25 mouse cellular contexts compared by ENCODE assay signal in genomic region chr8:72337034-72337433, GRCm38 (mm10). TPM values are rescaled to one million over a fixed set of nuclear protein-coding genes. Genes with fewer than 3 reads are reported as not detected.
DNase-seq lines count a peak whose midpoint lies in the region; ATAC-seq and TF ChIP-seq lines count a peak whose summit lies in the region.
"Had no signal": no experiment of that assay in that cellular context is flagged by ENCODE, and none has a peak within 500 bp of the region (broad histone marks: within the 10 kb centered on the region; RNA-seq: fewer than 3 reads in every experiment).

No protein-coding gene starts in this region.

- DNase-seq in heart, adult 18-20 months, result peak; percentile 38 to 43
- no peak for DNase-seq in heart, postnatal 14 days
- no peak for DNase-seq in kidney, postnatal 25 days
- DNase-seq in liver, adult 2 months (ENCODE audit: extremely low read depth, low read depth, low spot score), result peak; percentile 20
- no peak for DNase-seq in liver
- DNase-seq: adrenal gland, postnatal 25 days; cerebellum, adult 18-20 months; cerebellum, postnatal 10 days; lung, postnatal 10 days; right cerebral cortex, postnatal 25 days; thymus, postnatal 14 days had no signal

- H3K27me3 ChIP-seq in kidney, embryonic 15.5 days, result no peaks in the 10 kb centered on the region
- H3K27me3 ChIP-seq in liver, adult 2 months (ENCODE audit: control insufficient read depth, insufficient read depth, low read length), result no peaks in the 10 kb centered on the region
- H3K27me3 ChIP-seq: embryonic facial prominence, embryonic 13.5 days; hindbrain, embryonic 12.5 days; intestine, embryonic 15.5 days; midbrain, embryonic 15.5 days; neural tube, embryonic 15.5 days; stomach, embryonic 15.5 days had no signal

- intact Hi-C loops in heart, postnatal 14 days (cut with DNase I), result no loop called here

- H3K4me1 ChIP-seq in kidney, embryonic 15.5 days, result 0 out of 2 replicates have a peak, but pooled peaks cover 3% of the 10 kb centered on the region
- H3K4me1 ChIP-seq in liver, adult 2 months (ENCODE audit: control insufficient read depth, insufficient read depth, low read length), result peaks cover 4% of the 10 kb centered on the region
- H3K4me1 ChIP-seq in brown adipose tissue, adult 24 weeks (ENCODE audit: control insufficient read depth, insufficient read depth, insufficient read length, low read length), result peaks cover 16% of the 10 kb centered on the region; the same call in 1 of the 2 replicates
- H3K4me1 ChIP-seq: embryonic facial prominence, embryonic 13.5 days; hindbrain, embryonic 12.5 days; intestine, embryonic 15.5 days; midbrain, embryonic 15.5 days; neural tube, embryonic 15.5 days; stomach, embryonic 15.5 days had no signal

- no peaks in the 10 kb centered on the region for H3K79me2 ChIP-seq in liver, adult 2 months (ENCODE audit: control insufficient read depth, insufficient read depth, low read length)

- no peak overlapping the region for H3K4me2 ChIP-seq in kidney, embryonic 15.5 days
- H3K4me2 ChIP-seq: embryonic facial prominence, embryonic 13.5 days; hindbrain, embryonic 12.5 days; intestine, embryonic 15.5 days; liver, embryonic 11.5 days; midbrain, embryonic 15.5 days; neural tube, embryonic 15.5 days; stomach, embryonic 15.5 days had no signal

- no peak for TF ChIP-seq CTCF in liver, adult 2 months (IDR thresholded peaks at IDR 0.05; ENCODE audit: low read depth, low read length)

- peaks cover 64% of the 10 kb centered on the region for H3K36me3 ChIP-seq in kidney, embryonic 15.5 days
- peaks cover 8% of the 10 kb centered on the region for H3K36me3 ChIP-seq in liver, adult 2 months (ENCODE audit: control insufficient read depth, insufficient read depth, low read length)

- no peak overlapping the region for H3K9ac ChIP-seq in kidney, embryonic 15.5 days
- H3K9ac ChIP-seq in liver, adult 2 months (ENCODE audit: low read depth, low read length), result no peak overlapping the region
- H3K9ac ChIP-seq: embryonic facial prominence, embryonic 13.5 days; hindbrain, embryonic 12.5 days; intestine, embryonic 15.5 days; midbrain, embryonic 15.5 days; neural tube, embryonic 15.5 days; stomach, embryonic 15.5 days had no signal

- TF ChIP-seq POLR2A in liver, adult 2 months (IDR thresholded peaks at IDR 0.05; ENCODE audit: extremely low read depth, insufficient read depth, low read length), result no peak

- no peaks in the 10 kb centered on the region for H3K9me3 ChIP-seq in kidney, embryonic 15.5 days (replicated peaks)
- H3K9me3 ChIP-seq: embryonic facial prominence, embryonic 13.5 days; forebrain, embryonic 10.5 days; hindbrain, embryonic 12.5 days; intestine, embryonic 15.5 days; midbrain, embryonic 10.5 days; midbrain, embryonic 15.5 days; neural tube, embryonic 15.5 days; stomach, embryonic 15.5 days had no signal

- no peak for ATAC-seq in kidney, embryonic 15.5 days (replicated peaks; ENCODE audit: low FRiP score)
- ATAC-seq in megakaryocyte-erythroid progenitor cell, adult 5-6 weeks (replicated peaks; ENCODE audit: low FRiP score, low TSS enrichment, poor library complexity, severe bottlenecking), result no peak
- ATAC-seq: forebrain, embryonic 16.5 days; hindbrain, postnatal 0 days; intestine, embryonic 15.5 days; midbrain, embryonic 15.5 days had no signal

- no peak overlapping the region for H3K4me3 ChIP-seq in kidney, embryonic 15.5 days (replicated peaks)
- no peak overlapping the region for H3K4me3 ChIP-seq in liver, adult 2 months (ENCODE audit: insufficient read depth, low read depth, low read length)
- no peak overlapping the region for H3K4me3 ChIP-seq in brown adipose tissue, adult 24 weeks (ENCODE audit: insufficient read depth, low read depth, low read length)
- H3K4me3 ChIP-seq: embryonic facial prominence, embryonic 13.5 days; forebrain, embryonic 10.5 days; hindbrain, embryonic 12.5 days; intestine, embryonic 15.5 days; midbrain, embryonic 10.5 days; midbrain, embryonic 15.5 days; neural tube, embryonic 15.5 days; stomach, embryonic 15.5 days had no signal

- peak overlapping the region; percentile 45; the same call in 1 of the 2 replicates for H3K27ac ChIP-seq in kidney, embryonic 15.5 days
- no peak overlapping the region for H3K27ac ChIP-seq in liver, adult 2 months (replicated peaks; ENCODE audit: insufficient read depth, low read depth, low read length)
- H3K27ac ChIP-seq in brown adipose tissue, adult 24 weeks (replicated peaks; ENCODE audit: low read depth, low read length), result peak overlapping the region; percentile 62
- H3K27ac ChIP-seq: embryonic facial prominence, embryonic 13.5 days; forebrain, embryonic 10.5 days; hindbrain, embryonic 12.5 days; hindbrain, postnatal 0 days; intestine, embryonic 15.5 days; midbrain, embryonic 10.5 days; midbrain, embryonic 15.5 days; neural tube, embryonic 15.5 days; stomach, embryonic 15.5 days had no signal

RNA-seq across cellular contexts. Expression of gene Klf2, which starts 18.2 kb away (rescaled TPM):
- total RNA-seq in heart, adult 18-20 months (2021), result 10 to 100 TPM; 74.3 to 76.9 TPM
- 100 to 1,000 TPM; 113 to 115 TPM for total RNA-seq in heart, postnatal 14 days (2021)
- 12.6 and 14.0 TPM in 2 replicates for polyA plus RNA-seq in kidney, embryonic 15.5 days (2015; fragmentation: Nextera tagmentation; extraction: Ambion mirVana)
- 2.7 and 2.8 TPM in 2 replicates for total RNA-seq in liver, adult 2 months (2014; rRNA removed)
- polyA plus RNA-seq in liver, adult 2 months (2012; rRNA removed), result 4.4 and 6.0 TPM in 2 replicates
- 30.6 and 88.0 TPM in 2 replicates for polyA plus RNA-seq in brown adipose tissue, adult 24 weeks (2012; ENCODE audit: insufficient read depth, insufficient read length, missing spikeins)
- 4.0 and 4.4 TPM in 2 replicates for total RNA-seq in megakaryocyte-erythroid progenitor cell, adult 5-6 weeks (2014; fragmentation: Nextera tagmentation)
- total RNA-seq in megakaryocyte-erythroid progenitor cell, adult 5-6 weeks (2017), result 2.3 and 5.1 TPM in 2 replicates

RNA-seq across cellular contexts. Expression of gene Gm10282, which starts 32.0 kb away (rescaled TPM):
- total RNA-seq in heart, adult 18-20 months (2021), result 1 to 10 TPM; 5.9 to 9.5 TPM
- 1 to 10 TPM; 9.7 TPM for total RNA-seq in heart, postnatal 14 days (2021)
- polyA plus RNA-seq in kidney, embryonic 15.5 days (2015; fragmentation: Nextera tagmentation; extraction: Ambion mirVana), result 29.0 and 30.3 TPM in 2 replicates
- 0.54 and 1.0 TPM in 2 replicates for total RNA-seq in liver, adult 2 months (2014; rRNA removed)
- polyA plus RNA-seq in liver, adult 2 months (2012; rRNA removed), result 0.37 and 0.42 TPM in 2 replicates
- polyA plus RNA-seq in brown adipose tissue, adult 24 weeks (2012; ENCODE audit: insufficient read depth, insufficient read length, missing spikeins), result not detected in 2 replicates
- total RNA-seq in megakaryocyte-erythroid progenitor cell, adult 5-6 weeks (2014; fragmentation: Nextera tagmentation), result 6.8 and 12.5 TPM in 2 replicates
- 7.4 and 11.2 TPM in 2 replicates for total RNA-seq in megakaryocyte-erythroid progenitor cell, adult 5-6 weeks (2017)

Comparison
In these comparisons a context has a peak if more than half of its experiments do, and no peak if none do; other contexts are left out.
1. DNase-seq: peak in heart, adult 18-20 months (2 of 2) and liver, adult 2 months (single experiment); none in heart, postnatal 14 days (0 of 2), kidney, postnatal 25 days (0 of 2) and liver (single experiment).
2. RNA of gene Klf2, which starts 18.2 kb away (total RNA-seq): 113 to 115 TPM in heart, postnatal 14 days and 74.3 to 76.9 TPM in heart, adult 18-20 months; 2.3 to 5.1 TPM in megakaryocyte-erythroid progenitor cell, adult 5-6 weeks and 2.7 to 2.8 TPM in liver, adult 2 months; every median in the first group is over 10 times any median in the second.